Mouse (Mus musculus) heart, embryonic 13.5 days (tissue): ENCODE data around the gene Ralgds. TPM values are rescaled to one million over a fixed set of nuclear protein-coding genes. Genes with fewer than 3 reads are reported as not detected.

Source experiments
- ATAC-seq: fragments of 200-750 bp; cut with Nextera tagmentation; 2 replicates; pipeline ENCODE4 v1.8.0; 2017; ENCODE audit warnings: moderate TSS enrichment; ENCODE audit not compliant: insufficient number of reproducible peaks, low FRiP score, low TSS enrichment; ENCODE audit errors: extremely low read depth
- H3K27ac ChIP-seq: fragments of 300-500 bp; sonication (generic); replicated peaks from 2 replicates; pipeline ENCODE4 v1.5.1; 2015; ENCODE audit warnings: moderate library complexity, mild to moderate bottlenecking, inconsistent platforms
- H3K27me3 ChIP-seq: fragments of 300-500 bp; sonication (generic); replicated peaks from 2 replicates; pipeline ENCODE4 v1.6.1; 2015; ENCODE audit warnings: mild to moderate bottlenecking, inconsistent platforms
- H3K36me3 ChIP-seq: fragments of 300-500 bp; sonication (generic); 2 replicates; pipeline ENCODE4 v1.6.1; 2015; ENCODE audit warnings: mild to moderate bottlenecking, inconsistent platforms
- H3K4me1 ChIP-seq: fragments of 300-500 bp; sonication (generic); 2 replicates; pipeline ENCODE4 v1.6.1; 2015; ENCODE audit warnings: inconsistent platforms
- H3K4me2 ChIP-seq: fragments of 300-500 bp; sonication (generic); 2 replicates; pipeline ENCODE4 v1.6.1; 2015; ENCODE audit warnings: inconsistent platforms, mild to moderate bottlenecking, moderate library complexity
- H3K4me3 ChIP-seq: fragments of 300-500 bp; sonication (generic); 2 replicates; pipeline ENCODE4 v1.5.1; 2015; ENCODE audit warnings: moderate library complexity, mild to moderate bottlenecking, inconsistent platforms
- H3K9ac ChIP-seq: fragments of 300-500 bp; sonication (generic); 2 replicates; pipeline ENCODE4 v1.6.1; 2015; ENCODE audit warnings: inconsistent platforms, mild to moderate bottlenecking, moderate library complexity
- H3K9me3 ChIP-seq: fragments of 300-500 bp; sonication (generic); 2 replicates; pipeline ENCODE4 v1.6.1; 2016; ENCODE audit warnings: inconsistent platforms
- WGBS: fragments of 180-500 bp; shearing (Covaris S2); methylation state at CpG from one replicate; pipeline ENCODE4 v1.1.7; 2015; ENCODE audit warnings: mixed read lengths; 5-methylcytosine and 5-hydroxymethylcytosine counted together
- polyA plus RNA-seq: library from polyadenylated mRNA; unstranded; fragments of >200 nt; fragmentation: Nextera tagmentation; extraction: Ambion mirVana; gene quantifications from 2 replicates; pipeline ENCODE4 v1.2.1, GENCODE M21; 2015

The Ralgds gene
- polyA plus RNA-seq, 1 experiment from 2014 or later, result 20.3 TPM

DNA sequence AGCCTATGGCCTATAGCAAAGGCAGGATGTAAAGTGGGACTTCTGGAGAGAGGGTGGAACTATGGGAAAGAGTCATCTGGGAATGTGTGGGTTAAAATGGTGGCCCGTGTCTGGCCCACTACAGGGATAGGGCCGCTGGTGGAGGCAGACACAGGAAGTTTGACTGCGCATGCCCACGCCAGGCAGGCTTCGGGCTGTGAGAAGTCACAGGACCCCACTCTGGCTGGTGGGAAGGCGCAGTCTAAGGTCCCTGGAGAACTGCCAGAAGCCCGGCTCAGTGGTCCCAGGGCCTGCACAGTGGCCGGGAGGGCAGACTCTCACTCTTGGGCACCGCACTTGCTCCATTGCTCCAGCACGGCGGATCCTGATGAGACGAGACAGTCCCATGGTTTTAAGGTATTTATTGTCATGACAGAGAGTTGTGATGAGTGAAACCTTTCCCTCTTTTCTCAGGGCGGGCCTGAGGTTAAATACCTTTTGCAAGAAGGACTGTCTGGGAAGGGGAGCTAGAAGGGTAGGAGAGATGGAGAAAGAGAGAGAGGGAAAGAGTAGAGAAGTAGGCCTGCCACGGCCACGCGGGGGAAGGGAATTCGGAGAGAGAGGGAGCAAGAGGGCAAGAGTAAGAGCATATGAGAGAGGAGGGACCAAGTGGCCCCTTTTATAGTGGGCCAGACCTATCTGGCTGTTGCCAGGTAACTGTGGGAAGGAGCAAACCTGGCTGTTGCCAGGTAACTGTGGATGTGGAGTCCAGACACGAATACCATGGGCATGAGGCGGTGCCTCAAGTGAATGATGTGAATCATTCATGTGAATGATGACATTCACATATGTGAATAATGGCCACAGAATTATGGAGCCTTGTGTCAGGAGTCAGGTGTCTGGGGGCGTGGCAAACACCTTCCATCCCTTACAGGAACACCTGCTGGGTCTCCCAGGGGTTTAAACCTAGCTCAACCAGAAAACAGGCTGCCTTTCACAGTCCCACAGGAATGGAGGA lies 33.4 kb upstream of the Ralgds start:
- Histone ChIP-seq H3K4me1 (no peaks in the 10 kb centered on the region), H3K27me3 (no peaks in the 10 kb centered on the region), H3K4me3 (peak overlapping the region; percentile 6; the same call in 1 of the 2 replicates), H3K9ac (no peak overlapping the region), H3K27ac (no peak overlapping the region), H3K9me3 (no peaks in the 10 kb centered on the region), H3K36me3 (no peaks in the 10 kb centered on the region), H3K4me2 (peak overlapping the region; percentile 20; the same call in 1 of the 2 replicates)
- ATAC-seq, result no peak
- WGBS, result 68% methylated on average over 20 of the region's 20 CpGs

DNA sequence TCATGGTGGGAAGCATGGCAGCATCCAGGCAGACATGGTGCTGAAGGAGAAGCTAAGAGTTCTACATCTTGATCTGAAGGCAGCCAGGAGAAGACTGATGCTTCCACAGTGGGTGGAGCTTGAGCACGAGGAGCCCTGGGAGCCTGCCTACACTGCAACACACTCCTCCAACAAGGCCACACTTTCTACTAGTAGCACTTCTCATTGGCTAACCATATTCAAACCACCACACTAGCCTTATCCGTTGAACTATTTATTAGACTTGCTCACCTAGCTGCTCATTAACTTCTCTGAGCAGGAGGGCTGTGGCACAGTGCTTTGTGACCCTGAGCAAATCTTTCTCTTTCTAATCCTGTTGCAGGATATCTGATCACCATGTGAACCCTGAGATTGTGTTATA lies 29.1 kb upstream of the Ralgds start:
- no peaks in the 10 kb centered on the region for H3K4me1 ChIP-seq
- no peak overlapping the region for H3K9ac ChIP-seq
- H3K36me3 ChIP-seq, result no peaks in the 10 kb centered on the region
- no peaks in the 10 kb centered on the region for H3K27me3 ChIP-seq
- no peaks in the 10 kb centered on the region for H3K9me3 ChIP-seq
- 71% methylated on average over 2 of the region's 2 CpGs for WGBS
- H3K4me3 ChIP-seq, result no peak overlapping the region
- H3K27ac ChIP-seq, result no peak overlapping the region
- no peak for ATAC-seq
- H3K4me2 ChIP-seq, result no peak overlapping the region

DNA sequence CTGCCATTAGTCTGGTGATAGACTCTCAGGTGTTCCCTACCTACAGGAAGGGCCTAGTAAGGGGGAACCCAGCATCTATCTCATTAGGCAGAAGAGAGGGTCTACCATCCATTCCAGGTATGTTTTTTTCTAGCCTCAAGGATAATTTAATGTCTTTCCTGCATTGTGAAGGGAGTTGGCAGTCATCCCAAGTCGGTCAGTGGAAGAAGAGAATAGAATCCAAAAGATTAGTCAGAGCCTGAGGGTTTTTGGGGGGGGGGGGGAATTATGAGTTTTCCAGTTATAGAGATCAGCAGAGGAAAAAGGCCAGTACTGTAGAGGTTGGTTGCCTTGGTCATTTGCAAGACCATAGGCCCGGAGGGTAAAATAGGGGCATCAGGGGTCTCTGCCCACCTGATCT lies 18.4 kb upstream of the Ralgds start:
- H3K36me3 ChIP-seq, result no peaks in the 10 kb centered on the region
- H3K27ac ChIP-seq, result no peak overlapping the region
- H3K4me3 ChIP-seq, result no peak overlapping the region
- no peak for ATAC-seq
- H3K4me2 ChIP-seq, result no peak overlapping the region
- 66% methylated on average over 2 of the region's 2 CpGs for WGBS
- no peaks in the 10 kb centered on the region for H3K9me3 ChIP-seq
- H3K9ac ChIP-seq, result no peak overlapping the region
- H3K27me3 ChIP-seq, result no peaks in the 10 kb centered on the region
- no peaks in the 10 kb centered on the region for H3K4me1 ChIP-seq

DNA sequence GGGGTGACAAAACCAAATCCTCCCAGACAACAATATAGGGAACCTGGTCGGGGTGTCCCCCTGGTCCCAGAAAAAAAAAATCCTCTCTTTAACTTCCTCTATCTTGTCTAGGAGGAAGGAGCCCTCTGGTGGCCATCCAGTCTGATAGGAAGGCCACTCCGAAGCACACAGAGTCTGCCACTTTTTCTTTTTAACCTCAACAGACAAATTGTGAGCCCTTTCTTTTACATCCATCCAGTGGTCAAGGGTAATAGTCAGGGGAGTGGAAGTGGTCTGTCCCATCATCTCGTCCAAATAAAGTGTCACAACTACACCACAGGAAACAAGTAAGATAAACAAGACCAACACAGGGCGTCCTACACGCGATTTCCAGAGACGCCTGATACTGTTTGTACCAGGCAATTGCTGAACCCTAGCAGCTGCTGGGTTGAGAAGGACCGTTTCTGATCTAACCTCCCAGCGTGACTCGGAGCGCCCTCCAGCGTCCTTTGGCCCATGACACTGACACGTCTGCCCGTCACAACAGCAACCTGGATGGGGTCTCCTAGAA lies 17.6 kb upstream of the Ralgds start:
- no peaks in the 10 kb centered on the region for H3K36me3 ChIP-seq
- H3K27me3 ChIP-seq, result no peaks in the 10 kb centered on the region
- ATAC-seq, result no peak
- no peak overlapping the region for H3K27ac ChIP-seq
- H3K4me1 ChIP-seq, result no peaks in the 10 kb centered on the region
- H3K4me3 ChIP-seq, result no peak overlapping the region
- H3K9ac ChIP-seq, result no peak overlapping the region
- no peaks in the 10 kb centered on the region for H3K9me3 ChIP-seq
- H3K4me2 ChIP-seq, result no peak overlapping the region
- 79% methylated on average over 14 of the region's 14 CpGs for WGBS

DNA sequence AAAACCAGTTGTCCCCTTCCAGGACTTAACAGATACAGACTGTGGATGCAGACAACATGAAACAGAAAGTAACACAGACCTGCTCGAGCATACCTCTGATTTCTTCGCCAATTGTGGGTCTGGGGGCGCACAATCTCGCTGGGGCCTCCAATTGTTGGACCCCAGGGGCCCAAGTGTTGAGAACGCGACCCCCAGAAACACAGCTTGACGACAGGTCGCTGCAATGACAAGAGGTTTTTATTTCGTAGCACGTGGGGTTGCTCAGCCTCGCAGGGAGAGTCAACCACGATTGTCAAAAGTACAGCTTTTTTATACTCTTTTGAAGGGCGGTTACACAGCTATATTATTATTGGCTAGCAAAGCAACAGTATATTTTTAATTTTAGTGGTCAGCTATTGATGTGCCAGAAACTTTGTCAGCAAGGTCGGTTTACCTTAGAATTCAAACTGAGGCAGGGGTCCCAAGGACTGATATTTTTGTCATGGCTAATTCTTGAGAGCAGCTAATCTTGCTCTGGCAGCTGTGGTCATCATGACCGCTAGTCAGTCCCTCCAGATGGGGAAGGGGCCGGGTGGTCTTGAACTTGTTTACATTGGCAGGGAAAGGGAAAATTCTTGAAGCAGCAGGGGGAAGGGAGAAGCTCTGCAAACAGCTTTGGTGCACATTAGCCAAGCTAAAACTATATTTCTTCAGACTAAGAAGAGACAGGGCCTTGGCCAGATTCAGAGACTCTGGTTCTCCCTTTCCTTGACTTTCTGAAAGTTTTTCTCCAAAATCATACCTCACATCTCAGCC lies 16.9 kb upstream of the Ralgds start:
- ATAC-seq, result no peak
- no peaks in the 10 kb centered on the region for H3K9me3 ChIP-seq
- H3K27ac ChIP-seq, result peak overlapping the region; percentile 32; the same call in 1 of the 2 replicates
- H3K27me3 ChIP-seq, result no peaks in the 10 kb centered on the region
- no peak overlapping the region for H3K4me3 ChIP-seq
- WGBS, result 73% methylated on average over 16 of the region's 16 CpGs
- H3K36me3 ChIP-seq, result no peaks in the 10 kb centered on the region
- H3K4me1 ChIP-seq, result no peaks in the 10 kb centered on the region
- no peak overlapping the region for H3K4me2 ChIP-seq
- no peak overlapping the region; the same call in 1 of the 2 replicates for H3K9ac ChIP-seq

DNA sequence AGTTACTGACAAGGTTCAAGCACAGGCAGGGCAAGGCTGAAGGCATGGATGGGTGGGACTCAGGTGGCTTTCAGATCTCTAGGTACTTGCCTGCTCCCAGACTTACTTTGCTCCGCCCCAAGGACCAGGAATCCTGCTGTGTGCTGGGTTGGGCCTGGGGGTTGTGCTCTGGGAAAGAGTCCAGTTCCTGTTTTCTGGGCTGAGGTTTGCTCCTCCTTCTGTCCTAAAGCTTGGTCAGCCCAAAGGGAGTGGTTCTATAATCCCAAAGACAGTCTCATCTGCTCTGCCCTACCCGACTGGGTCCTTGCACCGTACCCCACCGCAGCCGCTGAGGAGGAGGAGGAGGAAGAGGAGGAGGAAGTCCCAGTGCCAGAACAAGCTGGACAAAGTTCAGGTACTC lies 16.3 kb upstream of the Ralgds start, which contains the start of gene Gbgt1:
TSS of gene Gbgt1 (plus strand) at position 221 of the 400 bp plus-strand sequence.
- Histone ChIP-seq H3K9ac (no peak within 1 kb of the TSS; the same call in 1 of the 2 replicates), H3K27ac (peak within 1 kb of the TSS; percentile 32; the same call in 1 of the 2 replicates), H3K4me2 (no peak within 1 kb of the TSS), H3K27me3 (no peaks in the 10 kb centered on the region; the same call in 1 of the 2 replicates), H3K36me3 (no peaks in the 10 kb centered on the region), H3K9me3 (no peaks in the 10 kb centered on the region), H3K4me1 (no peaks in the 10 kb centered on the region), H3K4me3 (no peak within 1 kb of the TSS)
- WGBS, result 62% methylated on average over 5 of the region's 5 CpGs
- ATAC-seq, result no peak

DNA sequence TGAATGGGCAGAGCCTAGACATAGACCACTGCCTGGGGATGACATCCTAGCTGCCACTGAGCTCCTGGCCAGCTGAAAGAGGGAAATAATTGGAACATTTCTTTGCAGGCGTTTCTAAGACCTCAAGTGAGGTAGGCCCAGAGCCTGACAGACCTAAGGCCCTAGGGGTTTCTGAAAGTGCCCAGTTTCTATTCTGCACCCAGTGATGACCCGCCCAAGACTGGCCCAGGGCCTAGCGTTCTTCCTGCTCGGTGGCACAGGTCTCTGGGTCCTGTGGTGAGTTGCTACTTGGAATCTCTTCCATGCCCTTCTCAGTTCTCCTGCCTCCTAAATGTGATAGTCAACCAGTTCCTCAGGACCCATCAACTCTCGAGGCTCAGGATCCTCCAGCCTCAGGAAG lies 15.4 kb upstream of the Ralgds start:
- H3K36me3 ChIP-seq, result no peaks in the 10 kb centered on the region
- no peak overlapping the region for H3K4me2 ChIP-seq
- WGBS, result 69% methylated on average over 5 of the region's 5 CpGs
- no peaks in the 10 kb centered on the region for H3K9me3 ChIP-seq
- no peaks in the 10 kb centered on the region for H3K4me1 ChIP-seq
- no peak for ATAC-seq
- no peak overlapping the region for H3K27ac ChIP-seq
- H3K9ac ChIP-seq, result no peak overlapping the region
- H3K4me3 ChIP-seq, result no peak overlapping the region
- H3K27me3 ChIP-seq, result peaks cover 5% of the 10 kb centered on the region; the same call in 1 of the 2 replicates

DNA sequence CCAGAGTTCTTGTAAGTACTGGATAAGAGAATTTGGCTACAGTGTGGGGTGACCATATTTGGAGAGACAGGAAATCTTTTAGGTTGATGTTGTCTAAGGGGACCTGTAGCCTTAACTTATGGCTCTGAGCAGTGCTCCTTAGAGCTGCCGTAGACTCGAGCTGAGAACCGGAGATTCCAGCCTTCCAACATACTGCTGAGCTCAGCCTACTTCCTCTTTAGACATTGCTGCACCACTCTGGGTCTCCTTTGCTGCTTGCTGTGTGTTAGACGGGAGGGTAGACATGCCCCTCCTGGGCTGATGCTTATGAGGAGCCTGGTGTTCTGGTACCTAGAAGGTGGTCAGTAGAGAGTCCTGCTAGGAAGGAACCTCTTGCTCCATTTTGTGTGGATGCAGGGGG lies 14.5 kb upstream of the Ralgds start:
- no peak for ATAC-seq
- H3K4me3 ChIP-seq, result no peak overlapping the region
- no peak overlapping the region for H3K9ac ChIP-seq
- no peaks in the 10 kb centered on the region for H3K36me3 ChIP-seq
- WGBS, result 63% methylated on average over 4 of the region's 4 CpGs
- no peaks in the 10 kb centered on the region for H3K9me3 ChIP-seq
- peaks cover 9% of the 10 kb centered on the region; the same call in 1 of the 2 replicates for H3K27me3 ChIP-seq
- no peak overlapping the region for H3K4me2 ChIP-seq
- H3K27ac ChIP-seq, result no peak overlapping the region
- H3K4me1 ChIP-seq, result no peaks in the 10 kb centered on the region

DNA sequence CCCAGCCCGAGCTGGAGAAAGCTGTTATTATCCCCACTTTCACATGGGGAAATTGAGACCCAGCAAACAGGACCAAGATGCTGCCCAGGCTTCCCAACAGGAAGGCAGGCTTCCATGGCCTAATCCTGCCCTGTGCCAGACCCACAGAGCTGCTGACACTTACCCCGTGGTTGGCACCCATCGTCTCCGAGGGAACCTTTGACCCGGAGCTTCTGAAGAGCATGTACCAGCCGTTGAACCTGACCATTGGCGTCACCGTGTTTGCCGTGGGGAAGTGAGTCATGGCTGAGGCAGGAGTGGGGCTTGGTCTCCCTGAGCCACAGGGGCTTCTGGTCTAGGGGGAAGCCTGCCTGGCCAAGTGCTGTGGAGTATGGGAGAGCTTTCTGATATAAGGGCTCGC lies 9.9 kb upstream of the Ralgds start:
- WGBS, result 75% methylated on average over 10 of the region's 10 CpGs
- ATAC-seq, result no peak
- H3K27ac ChIP-seq, result no peak overlapping the region

DNA sequence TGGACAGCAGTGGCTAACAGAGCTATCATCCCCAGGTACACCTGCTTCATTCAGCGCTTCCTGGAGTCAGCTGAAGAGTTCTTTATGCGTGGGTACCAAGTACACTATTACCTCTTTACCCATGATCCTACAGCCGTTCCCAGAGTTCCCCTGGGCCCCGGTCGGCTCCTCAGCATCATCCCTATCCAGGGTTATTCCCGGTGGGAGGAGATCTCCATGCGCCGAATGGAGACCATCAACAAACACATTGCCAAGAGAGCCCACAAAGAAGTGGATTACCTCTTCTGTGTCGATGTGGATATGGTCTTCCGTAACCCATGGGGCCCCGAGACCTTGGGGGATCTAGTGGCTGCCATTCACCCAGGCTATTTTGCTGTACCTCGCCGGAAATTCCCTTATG lies 8.2 kb upstream of the Ralgds start:
- 81% methylated on average over 13 of the region's 13 CpGs for WGBS
- H3K36me3 ChIP-seq, result no peaks in the 10 kb centered on the region

More for the DNA sequence above, 9.9 kb upstream of the Ralgds start:
- H3K4me3 ChIP-seq, result no peak overlapping the region
- peaks cover 9% of the 10 kb centered on the region; the same call in 1 of the 2 replicates for H3K27me3 ChIP-seq
- H3K4me2 ChIP-seq, result no peak overlapping the region
- no peaks in the 10 kb centered on the region for H3K4me1 ChIP-seq
- H3K9me3 ChIP-seq, result no peaks in the 10 kb centered on the region
- H3K9ac ChIP-seq, result no peak overlapping the region
- no peaks in the 10 kb centered on the region for H3K36me3 ChIP-seq

DNA sequence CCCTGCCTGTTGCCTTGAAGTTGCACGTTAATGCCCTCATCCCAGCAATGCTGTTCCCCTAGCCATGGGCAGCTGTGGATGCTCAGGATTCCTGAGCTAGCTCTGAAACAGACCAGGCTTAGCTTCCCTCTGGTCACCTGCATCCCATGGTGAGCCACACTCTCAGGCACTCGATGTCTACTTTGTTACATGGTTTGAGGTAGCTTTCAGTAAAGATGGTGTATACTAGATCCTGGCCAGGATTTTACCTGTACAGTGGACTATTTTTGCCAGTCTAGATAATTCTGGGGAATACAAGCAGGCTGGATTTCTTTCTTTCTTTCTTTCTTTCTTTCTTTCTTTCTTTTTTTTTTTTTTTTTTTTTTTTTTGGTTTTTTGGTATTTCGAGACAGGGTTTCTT lies 7.1 kb upstream of the Ralgds start, which contains the start of gene Gm10134:
TSS of gene Gm10134 (plus strand) at position 301 of the 400 bp plus-strand sequence.
- no peak within 1 kb of the TSS for H3K4me3 ChIP-seq
- H3K4me1 ChIP-seq, result no peaks in the 10 kb centered on the region
- H3K27me3 ChIP-seq, result peaks cover 20% of the 10 kb centered on the region; the same call in 1 of the 2 replicates
- H3K9me3 ChIP-seq, result no peaks in the 10 kb centered on the region
- no peak for ATAC-seq
- WGBS, result 49% methylated on average over 3 of the region's 3 CpGs
- no peaks in the 10 kb centered on the region for H3K36me3 ChIP-seq
- no peak within 1 kb of the TSS for H3K27ac ChIP-seq
- H3K4me2 ChIP-seq, result no peak within 1 kb of the TSS
- H3K9ac ChIP-seq, result no peak within 1 kb of the TSS

More for the DNA sequence above, 8.2 kb upstream of the Ralgds start:
- no peak overlapping the region for H3K4me3 ChIP-seq
- peaks cover 9% of the 10 kb centered on the region; the same call in 1 of the 2 replicates for H3K27me3 ChIP-seq
- H3K4me1 ChIP-seq, result no peaks in the 10 kb centered on the region
- H3K27ac ChIP-seq, result no peak overlapping the region
- no peak for ATAC-seq
- H3K4me2 ChIP-seq, result no peak overlapping the region
- H3K9me3 ChIP-seq, result no peaks in the 10 kb centered on the region
- no peak overlapping the region for H3K9ac ChIP-seq
